Mouse (Mus musculus) liver, embryonic 15.5 days (tissue): ENCODE measurements around the gene Tnfrsf26. TPM values are rescaled to one million over a fixed set of nuclear protein-coding genes. Genes with fewer than 3 reads are reported as not detected.
A peak's percentile ranks its signal among the peaks of the same experiment; 100 is the strongest.
"Not testable (repeated sequence)": the region's sequence is repeated elsewhere in the genome, so short reads cannot be mapped to it uniquely, and the experiment has no call there.

Experiments
- ATAC-seq: fragments of 200-750 bp; cut with Nextera tagmentation; 2 replicates; pipeline ENCODE4 v1.8.0; 2017; ENCODE audit warnings: moderate number of reproducible peaks, mild to moderate bottlenecking, moderate library complexity; ENCODE audit not compliant: insufficient read depth
- H3K27ac ChIP-seq: fragments of 300-500 bp; sonication (generic); replicated peaks from 2 replicates; pipeline ENCODE4 v1.5.1; 2015; ENCODE audit warnings: mild to moderate bottlenecking, inconsistent platforms
- H3K27me3 ChIP-seq: fragments of 300-500 bp; sonication (generic); 2 replicates; pipeline ENCODE4 v1.6.1; 2015; ENCODE audit warnings: mild to moderate bottlenecking, inconsistent platforms
- H3K36me3 ChIP-seq: fragments of 300-500 bp; sonication (generic); replicated peaks from 2 replicates; pipeline ENCODE4 v1.6.1; 2015; ENCODE audit warnings: moderate library complexity, mild to moderate bottlenecking, inconsistent platforms
- H3K4me1 ChIP-seq: fragments of 300-500 bp; sonication (generic); replicated peaks from 2 replicates; pipeline ENCODE4 v1.6.1; 2015; ENCODE audit warnings: inconsistent platforms
- H3K4me2 ChIP-seq: fragments of 300-500 bp; sonication (generic); 2 replicates; pipeline ENCODE4 v1.6.1; 2015; ENCODE audit warnings: moderate library complexity, mild to moderate bottlenecking, inconsistent platforms
- H3K4me3 ChIP-seq: fragments of 300-500 bp; sonication (generic); replicated peaks from 2 replicates; pipeline ENCODE4 v1.5.1; 2015; ENCODE audit warnings: mild to moderate bottlenecking, inconsistent platforms
- H3K9ac ChIP-seq: fragments of 300-500 bp; sonication (generic); 2 replicates; pipeline ENCODE4 v1.6.1; 2015; ENCODE audit warnings: moderate library complexity, mild to moderate bottlenecking, inconsistent platforms
- H3K9me3 ChIP-seq: fragments of 300-500 bp; sonication (generic); replicated peaks from 2 replicates; pipeline ENCODE4 v1.6.1; 2016; ENCODE audit warnings: inconsistent platforms
- WGBS: fragments of 180-500 bp; shearing (Covaris S2); methylation state at CpG from one replicate; pipeline ENCODE4 v1.1.7; 2015; ENCODE audit warnings: mixed read lengths; ENCODE audit not compliant: insufficient replicate concordance; 5-methylcytosine and 5-hydroxymethylcytosine counted together
- polyA plus RNA-seq: library from polyadenylated mRNA; unstranded; fragments of >200 nt; fragmentation: Nextera tagmentation; extraction: Ambion mirVana; gene quantifications from 2 replicates; pipeline ENCODE4 v1.2.1, GENCODE M21; 2015

Gene Tnfrsf26
- 1.2 and 1.3 TPM in 2 replicates for polyA plus RNA-seq

- H3K9ac ChIP-seq, result no peak within 1 kb of the TSS
- H3K4me3 ChIP-seq, result 0 out of 2 replicates have a peak within 1 kb of the TSS, but pooled peaks have one; percentile 10
- H3K9me3 ChIP-seq, result no peaks in the 10 kb centered on the region
- peak within 1 kb of the TSS; percentile 9; the same call in 1 of the 2 replicates for H3K27ac ChIP-seq
- no peaks in the 10 kb centered on the region for H3K27me3 ChIP-seq
- H3K4me1 ChIP-seq, result no peaks in the 10 kb centered on the region
- H3K36me3 ChIP-seq, result no peaks in the 10 kb centered on the region
- 63% methylated on average over 1 of the region's 1 CpGs for WGBS
- ATAC-seq, result no peak
- peak within 1 kb of the TSS; percentile 29; the same call in 1 of the 2 replicates for H3K4me2 ChIP-seq
These were observed at the start of gene Tnfrsf26 for GRCm38 (mm10) chr7:143628540-143628939. Tnfrsf26 (minus strand) TSS chr7:143628722.

GRCm38 (mm10) chr7:143666427-143667311 lies 38.1 kb upstream of the Tnfrsf26 start:
- no peak overlapping the region for H3K9ac ChIP-seq
- H3K4me1 ChIP-seq, result 0 out of 2 replicates have a peak, but pooled peaks cover 5% of the 10 kb centered on the region
- no peaks in the 10 kb centered on the region for H3K9me3 ChIP-seq
- no peak overlapping the region for H3K4me3 ChIP-seq
- H3K27ac ChIP-seq, result no peak overlapping the region
- H3K4me2 ChIP-seq, result no peak overlapping the region
- no peaks in the 10 kb centered on the region for H3K27me3 ChIP-seq
- no peak for ATAC-seq
- H3K36me3 ChIP-seq, result no peaks in the 10 kb centered on the region

- H3K36me3 ChIP-seq, result no peaks in the 10 kb centered on the region
- H3K4me3 ChIP-seq, result no peak overlapping the region
- no peak for ATAC-seq
- WGBS, result 68% methylated on average over 2 of the region's 2 CpGs
- no peak overlapping the region for H3K27ac ChIP-seq
- H3K4me1 ChIP-seq, result 0 out of 2 replicates have a peak, but pooled peaks cover 5% of the 10 kb centered on the region
- H3K9ac ChIP-seq, result no peak overlapping the region
- H3K27me3 ChIP-seq, result no peaks in the 10 kb centered on the region
- no peaks in the 10 kb centered on the region for H3K9me3 ChIP-seq
- no peak overlapping the region for H3K4me2 ChIP-seq
These were observed 34.9 kb upstream of the Tnfrsf26 start for GRCm38 (mm10) chr7:143663470-143663869.

GRCm38 (mm10) chr7:143660797-143661196 lies 32.3 kb upstream of the Tnfrsf26 start:
- Histone ChIP-seq H3K4me2 (no peak overlapping the region), H3K27me3 (no peaks in the 10 kb centered on the region), H3K9ac (no peak overlapping the region), H3K9me3 (no peaks in the 10 kb centered on the region), H3K36me3 (no peaks in the 10 kb centered on the region), H3K27ac (no peak overlapping the region), H3K4me3 (no peak overlapping the region), H3K4me1 (no peaks in the 10 kb centered on the region)
- ATAC-seq, result no peak

GRCm38 (mm10) chr7:143649769-143650346 lies 21.3 kb upstream of the Tnfrsf26 start:
- not testable (repeated sequence) for ATAC-seq, H3K27ac ChIP-seq, H3K36me3 ChIP-seq, H3K4me3 ChIP-seq, H3K9me3 ChIP-seq, H3K9ac ChIP-seq, H3K27me3 ChIP-seq, H3K4me1 ChIP-seq
- H3K4me2 ChIP-seq, result peak overlapping the region; percentile 80; the same call in 1 of the 2 replicates
- WGBS, result 45% methylated on average over 10 of the region's 10 CpGs

- ATAC-seq, result peak; percentile 69; the same call in 1 of the 2 replicates
- H3K9ac ChIP-seq, result no peak within 1 kb of the TSS; the same call in 1 of the 2 replicates
- H3K27ac ChIP-seq, result no peak within 1 kb of the TSS
- WGBS, result 4% methylated on average over 39 of the region's 39 CpGs
- H3K9me3 ChIP-seq, result no peaks in the 10 kb centered on the region
- H3K4me2 ChIP-seq, result peak within 1 kb of the TSS; percentile 80
- no peaks in the 10 kb centered on the region; the same call in 1 of the 2 replicates for H3K4me1 ChIP-seq
- H3K4me3 ChIP-seq, result peak within 1 kb of the TSS; percentile 57
- no peaks in the 10 kb centered on the region for H3K36me3 ChIP-seq
- H3K27me3 ChIP-seq, result peaks cover 5% of the 10 kb centered on the region; the same call in 1 of the 2 replicates
These were observed 20.7 kb upstream of the Tnfrsf26 start, which contains the start of gene Tnfrsf22 for GRCm38 (mm10) chr7:143649034-143649768. Tnfrsf22 (minus strand) TSS chr7:143649661.

- not testable (repeated sequence) for H3K4me1 ChIP-seq, H3K4me3 ChIP-seq, H3K9me3 ChIP-seq, ATAC-seq, H3K36me3 ChIP-seq, H3K27me3 ChIP-seq, H3K4me2 ChIP-seq, H3K27ac ChIP-seq, H3K9ac ChIP-seq
- WGBS, result 40% methylated on average over 2 of the region's 2 CpGs
These were observed 15.4 kb upstream of the Tnfrsf26 start for GRCm38 (mm10) chr7:143643949-143644348.

GRCm38 (mm10) chr7:143636674-143637073 lies 8.2 kb upstream of the Tnfrsf26 start:
- no peaks in the 10 kb centered on the region for H3K4me1 ChIP-seq
- WGBS, result 86% methylated on average over 1 of the region's 1 CpGs
- H3K27ac ChIP-seq, result no peak overlapping the region
- no peaks in the 10 kb centered on the region for H3K27me3 ChIP-seq
- H3K4me2 ChIP-seq, result no peak overlapping the region
- H3K9ac ChIP-seq, result no peak overlapping the region
- H3K9me3 ChIP-seq, result no peaks in the 10 kb centered on the region
- no peaks in the 10 kb centered on the region for H3K36me3 ChIP-seq
- no peak for ATAC-seq
- H3K4me3 ChIP-seq, result no peak overlapping the region

- H3K9me3 ChIP-seq, result no peaks in the 10 kb centered on the region
- H3K4me1 ChIP-seq, result no peaks in the 10 kb centered on the region
- no peak overlapping the region for H3K4me3 ChIP-seq
- no peak for ATAC-seq
- H3K27me3 ChIP-seq, result no peaks in the 10 kb centered on the region
- WGBS, result 51% methylated on average over 2 of the region's 2 CpGs
- H3K4me2 ChIP-seq, result no peak overlapping the region
- H3K36me3 ChIP-seq, result no peaks in the 10 kb centered on the region
- H3K27ac ChIP-seq, result no peak overlapping the region
- no peak overlapping the region for H3K9ac ChIP-seq
These were observed 3.0 kb upstream of the Tnfrsf26 start for GRCm38 (mm10) chr7:143631503-143631902.

GRCm38 (mm10) chr7:143629501-143629900 lies 979 bp upstream of the Tnfrsf26 start:
- H3K9ac ChIP-seq, result no peak overlapping the region
- ATAC-seq, result no peak
- H3K36me3 ChIP-seq, result no peaks in the 10 kb centered on the region
- no peaks in the 10 kb centered on the region for H3K4me1 ChIP-seq
- H3K9me3 ChIP-seq, result no peaks in the 10 kb centered on the region
- no peak overlapping the region for H3K4me2 ChIP-seq
- no peak overlapping the region for H3K27ac ChIP-seq
- H3K27me3 ChIP-seq, result no peaks in the 10 kb centered on the region
- WGBS, result 22% methylated on average over 1 of the region's 1 CpGs
- H3K4me3 ChIP-seq, result no peak overlapping the region
